Mouse (Mus musculus) CH12.LX (cell line): ENCODE results near the gene Ctbs. TPM values are rescaled to one million over a fixed set of nuclear protein-coding genes. Genes with fewer than 3 reads are reported as not detected.

Source experiments
- DNase-seq: peaks from one replicate; pipeline ENCODE4 v3.0.0-alpha.2; 2013; ENCODE audit errors: extremely low read depth
- H3K27ac ChIP-seq: 2 replicates; pipeline ENCODE4 v1.5.1; 2012; ENCODE audit warnings: low read depth, mild to moderate bottlenecking, control low read depth, moderate library complexity; ENCODE audit not compliant: insufficient read depth
- H3K27me3 ChIP-seq: replicated peaks from 2 replicates; pipeline ENCODE3; 2012; ENCODE audit warnings: inconsistent platforms
- H3K36me3 ChIP-seq, 2 experiments: replicated peaks in 1 of 2; 2 replicates each; pipeline versions ENCODE3 to v1.6.1; 2012; ENCODE audit warnings: inconsistent platforms in 1 of 2, low read length in 1 of 2, mild to moderate bottlenecking in 1 of 2, mixed read lengths in 1 of 2, moderate library complexity in 1 of 2; ENCODE audit not compliant: control insufficient read depth in 1 of 2, insufficient read depth in 1 of 2
- H3K4me1 ChIP-seq, 2 experiments: 2 replicates each; pipeline ENCODE4 v1.6.1; 2012; ENCODE audit warnings: inconsistent platforms in 1 of 2, moderate library complexity in 1 of 2; ENCODE audit not compliant: insufficient read depth in 2 of 2, control insufficient read depth in 1 of 2
- H3K4me2 ChIP-seq: 2 replicates; pipeline ENCODE4 v1.6.1; 2012; ENCODE audit warnings: low read depth, mild to moderate bottlenecking, control low read depth; ENCODE audit not compliant: poor library complexity, insufficient read depth, severe bottlenecking
- H3K4me3 ChIP-seq, 3 experiments: fragments of 150-350 bp in 1 of 3; sonication (generic) in 1 of 3; replicated peaks in 1 of 3; 2 replicates each; pipeline versions ENCODE3 to v1.5.1; 2011 to 2012; ENCODE audit warnings: low read depth in 2 of 3, low read length in 2 of 3, mild to moderate bottlenecking in 2 of 3, moderate library complexity in 2 of 3, control low read depth in 1 of 3, improper control_type of control experiment in 1 of 3, inconsistent platforms in 1 of 3, mixed read lengths in 1 of 3; ENCODE audit not compliant: poor library complexity in 1 of 3
- H3K79me2 ChIP-seq: replicated peaks from 2 replicates; pipeline ENCODE4 v1.6.1; 2012; ENCODE audit warnings: mild to moderate bottlenecking, moderate library complexity; ENCODE audit not compliant: control insufficient read depth, poor library complexity, insufficient read depth, severe bottlenecking; ENCODE audit errors: extremely low read depth
- H3K9ac ChIP-seq: 2 replicates; pipeline ENCODE4 v1.6.1; 2012; ENCODE audit warnings: low read depth, mild to moderate bottlenecking, control low read depth, moderate library complexity; ENCODE audit not compliant: insufficient read depth
- H3K9me3 ChIP-seq: replicated peaks from 2 replicates; pipeline ENCODE3; 2012; ENCODE audit warnings: low read length, inconsistent platforms, mixed read lengths
- CHD1 ChIP-seq: IDR thresholded peaks from 2 replicates; pipeline ENCODE4 v1.6.1; 2012; ENCODE audit warnings: low read depth, low read length, improper control_type of control experiment, inconsistent platforms
- CHD2 ChIP-seq: IDR thresholded peaks from 2 replicates; pipeline ENCODE4 v1.6.1; 2011; ENCODE audit warnings: low read length, improper control_type of control experiment
- ELF1 ChIP-seq: IDR thresholded peaks from 2 replicates; pipeline ENCODE4 v1.6.1; 2014; ENCODE audit warnings: low read depth, mild to moderate bottlenecking, inconsistent platforms, low read length, improper control_type of control experiment
- HCFC1 ChIP-seq: IDR thresholded peaks from 2 replicates; pipeline ENCODE4 v1.6.1; 2012; ENCODE audit warnings: low read depth, mild to moderate bottlenecking, inconsistent platforms, low read length, improper control_type of control experiment
- MAX ChIP-seq: IDR thresholded peaks from 2 replicates; pipeline ENCODE4 v1.6.1; 2011; ENCODE audit warnings: low read length, improper control_type of control experiment
- MAZ ChIP-seq: IDR thresholded peaks from 2 replicates; pipeline ENCODE4 v1.6.1; 2012; ENCODE audit warnings: low read depth, mild to moderate bottlenecking, inconsistent platforms, low read length, improper control_type of control experiment, moderate library complexity
- MEF2A ChIP-seq: IDR thresholded peaks from 2 replicates; pipeline ENCODE4 v1.6.1; 2014; ENCODE audit warnings: low read depth, mild to moderate bottlenecking, inconsistent platforms, low read length, improper control_type of control experiment, borderline replicate concordance
- MXI1 ChIP-seq: IDR thresholded peaks from 2 replicates; pipeline ENCODE4 v1.6.1; 2011; ENCODE audit warnings: mild to moderate bottlenecking, low read depth, low read length, improper control_type of control experiment
- MYC ChIP-seq: IDR thresholded peaks from 2 replicates; pipeline ENCODE4 v1.6.1; 2011; ENCODE audit warnings: low read depth, mild to moderate bottlenecking, improper control_type of control experiment, low read length
- PAX5 ChIP-seq: IDR thresholded peaks from 2 replicates; pipeline ENCODE4 v1.6.1; 2012; ENCODE audit warnings: low read length, inconsistent platforms, mixed read lengths
- POLR2A ChIP-seq: IDR thresholded peaks from 2 replicates; pipeline ENCODE4 v1.6.1; 2011; ENCODE audit warnings: low read depth, mild to moderate bottlenecking, improper control_type of control experiment, low read length
- SIN3A ChIP-seq: IDR thresholded peaks from 2 replicates; pipeline ENCODE4 v1.6.1; 2012; ENCODE audit warnings: low read length, improper control_type of control experiment, inconsistent platforms
- TBP ChIP-seq: conservative IDR thresholded peaks from 2 replicates; pipeline ENCODE4 v1.6.1; 2011; ENCODE audit warnings: low read depth, low read length, improper control_type of control experiment
- UBTF ChIP-seq: IDR thresholded peaks from 2 replicates; pipeline ENCODE4 v1.6.1; 2012; ENCODE audit warnings: low read depth, mild to moderate bottlenecking, inconsistent platforms, low read length, improper control_type of control experiment, moderate library complexity
- USF1 ChIP-seq: IDR thresholded peaks from 2 replicates; pipeline ENCODE4 v1.6.1; 2014; ENCODE audit warnings: low read depth, mild to moderate bottlenecking, inconsistent platforms, low read length, improper control_type of control experiment
- ZNF384 ChIP-seq: IDR thresholded peaks from 2 replicates; pipeline ENCODE4 v1.6.1; 2012; ENCODE audit warnings: low read depth, low read length, improper control_type of control experiment, inconsistent platforms
- dilution Hi-C: fragments of 300-500 bp; cut with MboI; formaldehyde crosslinking; loops from 2 replicates; pipeline ENCODE4 v1.14.3; 2020; ENCODE audit warnings: low sequenced_read_pairs; ENCODE audit not compliant: extremely low pct_unique_long_range_greater_than_20kb, extremely low pct_ligation_motif_present
- in situ Hi-C: fragments of 300-500 bp; cut with MboI; formaldehyde crosslinking; loops from 3 replicates; pipeline ENCODE4 v1.14.3; 2019; ENCODE audit warnings: low sequenced_read_pairs, low pct_ligation_motif_present, low pct_unique_long_range_greater_than_20kb, mixed read lengths
- polyA plus RNA-seq: library from polyadenylated mRNA; unstranded; fragments of >175 nt; gene quantifications from 2 replicates; pipeline ENCODE4 v1.2.1, GENCODE M21; 2012; ENCODE audit warnings: low read depth; ENCODE audit not compliant: insufficient read length
- total RNA-seq, 2 experiments: library from RNA; depleted of rRNA; stranded (reverse); fragments of 300-350 nt in 1 of 2; fragments of >200 nt in 1 of 2; gene quantifications; 2 replicates each; pipeline ENCODE4 v1.2.3; 2012 to 2014

Gene Ctbs
- total and polyA plus RNA-seq, 3 experiments, result 21.4 to 48.8 (median 33.5) TPM

- peaks cover 18 to 37% of the 10 kb centered on the region in 2 experiments for H3K36me3 ChIP-seq
- in situ Hi-C loops, result no loop called here
- H3K4me1 ChIP-seq, result peaks cover 5 to 49% of the 10 kb centered on the region in 2 experiments; a peak in 2 of 4 replicates
- peak overlapping the region; percentile 96 for H3K9ac ChIP-seq
- TF ChIP-seq MYC (0 out of 2 replicates have a peak, but pooled peaks have one; percentile 67), ZNF384 (peak; percentile 45; the same call in 1 of the 2 replicates), POLR2A (no peak), MEF2A (no peak), SIN3A (peak; percentile 90), ELF1 (peak; percentile 56), MAX (0 out of 2 replicates have a peak, but pooled peaks have one; percentile 16), PAX5 (no peak), MXI1 (0 out of 2 replicates have a peak, but pooled peaks have one; percentile 64), HCFC1 (peak; percentile 54), TBP (0 out of 2 replicates have a peak, but pooled peaks have one; percentile 8), UBTF (peak; percentile 82), CHD1 (no peak), MAZ (peak; percentile 32)
- peak overlapping the region; percentile 76 to 95 (median 81) for H3K4me3 ChIP-seq
- DNase-seq, result peak; percentile 62
- H3K27me3 ChIP-seq, result no peaks in the 10 kb centered on the region
- dilution Hi-C loops, result no loop called here
- peaks cover 40% of the 10 kb centered on the region for H3K79me2 ChIP-seq
- peak overlapping the region; percentile 71 for H3K27ac ChIP-seq
- H3K9me3 ChIP-seq, result no peaks in the 10 kb centered on the region
- H3K4me2 ChIP-seq, result peak overlapping the region; percentile 64; the same call in 1 of the 2 replicates
These were observed 50.6 kb downstream of the Ctbs start for GRCm38 (mm10) chr3:146500003-146500809.

- peak overlapping the region; percentile 96 for H3K9ac ChIP-seq
- peaks cover 5 to 46% of the 10 kb centered on the region in 2 experiments; a peak in 2 of 4 replicates for H3K4me1 ChIP-seq
- H3K27ac ChIP-seq, result peak overlapping the region; percentile 71; the same call in 1 of the 2 replicates
- no peaks in the 10 kb centered on the region for H3K27me3 ChIP-seq
- in situ Hi-C loops (no loop called here), dilution Hi-C loops (no loop called here)
- peaks cover 24 to 42% of the 10 kb centered on the region in 2 experiments for H3K36me3 ChIP-seq
- peak overlapping the region; percentile 64 for H3K4me2 ChIP-seq
- no peaks in the 10 kb centered on the region for H3K9me3 ChIP-seq
- H3K79me2 ChIP-seq, result peaks cover 44% of the 10 kb centered on the region
- TF ChIP-seq TBP (0 out of 2 replicates have a peak, but pooled peaks have one; percentile 8), CHD2 (peak; percentile 48; the same call in 1 of the 2 replicates), ELF1 (no peak), USF1 (no peak), MEF2A (0 out of 2 replicates have a peak, but pooled peaks have one; percentile 2)
- H3K4me3 ChIP-seq, result peak overlapping the region; percentile 76 to 95 (median 81)
- peak; percentile 34 for DNase-seq
These were observed 51.2 kb downstream of the Ctbs start for GRCm38 (mm10) chr3:146500810-146501201.
